Mouse (Mus musculus) left cerebral cortex, adult 8-10 months (tissue): ENCODE results near the gene Syngr1. TPM values are rescaled to one million over a fixed set of nuclear protein-coding genes. Genes with fewer than 3 reads are reported as not detected.
A peak's percentile ranks its signal among the peaks of the same experiment; 100 is the strongest.

Experiments
- DNase-seq, 2 experiments: peaks; one replicate each; pipeline ENCODE4 v3.0.0; 2022; ENCODE audit warnings: low spot score in 2 of 2
- total RNA-seq, 4 experiments: library from RNA; stranded (reverse); gene quantifications; 2 replicates each; pipeline ENCODE4 v1.2.4; 2022

Syngr1 gene
- total RNA-seq, 4 experiments from 2014 or later, result 430 to 460 (median 440) TPM

DNA sequence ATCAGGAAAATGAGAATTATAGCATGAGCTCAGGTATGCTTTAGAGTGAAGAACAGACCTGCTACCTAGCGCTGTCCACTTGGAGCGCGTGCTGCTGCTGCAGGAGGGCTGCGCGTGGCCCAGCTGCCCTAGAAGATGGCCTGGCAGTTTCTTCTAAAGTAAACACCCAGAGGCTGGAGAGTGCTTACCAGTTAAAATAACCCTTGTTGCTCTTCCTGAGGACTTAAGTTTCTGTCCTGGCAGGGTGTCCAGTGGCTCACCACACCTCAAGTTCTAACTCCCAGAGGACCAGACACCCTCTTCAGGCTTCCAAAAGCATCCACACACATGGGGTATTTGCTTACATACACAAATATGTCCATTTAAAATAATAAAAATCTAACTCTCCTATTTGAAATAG, 54.3 kb downstream of the Syngr1 start:
- no peak for DNase-seq

DNA sequence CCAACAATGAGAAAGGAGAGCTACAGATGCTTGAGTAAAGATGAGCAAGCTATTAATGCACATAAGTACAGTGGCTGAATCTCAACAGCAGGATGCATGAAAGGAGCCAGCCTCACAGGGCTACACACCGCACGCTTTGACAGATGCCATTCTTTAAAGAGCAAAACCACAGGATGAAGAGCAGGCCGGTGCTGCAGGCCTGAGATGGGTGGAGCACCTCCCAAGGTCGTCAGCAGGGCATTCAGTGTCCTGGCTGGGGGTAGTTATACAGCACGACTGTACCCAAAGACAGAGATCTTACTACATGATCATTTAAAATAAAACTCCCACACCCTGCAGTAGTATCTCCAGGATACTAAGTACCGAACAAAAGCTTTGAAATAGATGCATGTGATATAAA, 55.0 kb downstream of the Syngr1 start:
- DNase-seq, result no peak

DNA sequence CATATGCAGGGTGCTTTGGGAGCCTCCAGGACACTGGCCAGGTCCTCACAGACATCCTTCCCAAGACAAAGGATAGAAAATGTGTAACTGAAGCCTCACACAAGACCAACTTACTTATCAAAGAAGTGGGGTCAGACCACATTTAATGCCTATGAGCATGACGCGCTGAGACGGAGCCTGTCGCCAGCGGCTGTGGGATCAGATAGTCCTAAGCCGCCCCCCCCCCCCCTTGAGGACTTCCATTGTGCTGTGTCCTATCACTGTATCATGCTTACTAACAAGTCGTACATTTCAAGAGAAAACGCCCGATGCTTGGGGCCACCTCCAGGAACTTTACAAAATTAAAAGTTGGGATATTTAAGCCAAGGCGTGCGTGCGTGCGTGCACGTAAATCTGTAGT, 56.0 kb downstream of the Syngr1 start:
- DNase-seq, result no peak

DNA sequence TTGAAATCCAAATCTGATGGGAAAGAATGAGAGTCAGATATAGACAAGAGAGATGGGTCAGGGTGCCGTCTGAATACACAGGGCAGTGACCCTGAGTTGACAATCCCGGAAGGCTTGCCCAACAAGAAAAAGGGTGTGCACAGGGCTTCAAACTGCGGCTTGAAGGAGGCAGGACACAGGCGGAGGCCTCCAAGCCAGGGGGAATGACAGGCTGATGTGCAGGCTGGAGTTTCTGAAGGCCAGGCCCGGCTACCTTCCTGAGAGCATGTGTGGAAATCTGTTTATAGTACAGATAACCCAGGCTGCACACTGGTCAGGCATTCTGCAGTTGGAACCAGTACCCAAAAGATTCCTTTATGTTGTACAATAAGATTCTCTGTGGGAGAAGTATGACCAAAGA, 56.4 kb downstream of the Syngr1 start:
- DNase-seq, result no peak

DNA sequence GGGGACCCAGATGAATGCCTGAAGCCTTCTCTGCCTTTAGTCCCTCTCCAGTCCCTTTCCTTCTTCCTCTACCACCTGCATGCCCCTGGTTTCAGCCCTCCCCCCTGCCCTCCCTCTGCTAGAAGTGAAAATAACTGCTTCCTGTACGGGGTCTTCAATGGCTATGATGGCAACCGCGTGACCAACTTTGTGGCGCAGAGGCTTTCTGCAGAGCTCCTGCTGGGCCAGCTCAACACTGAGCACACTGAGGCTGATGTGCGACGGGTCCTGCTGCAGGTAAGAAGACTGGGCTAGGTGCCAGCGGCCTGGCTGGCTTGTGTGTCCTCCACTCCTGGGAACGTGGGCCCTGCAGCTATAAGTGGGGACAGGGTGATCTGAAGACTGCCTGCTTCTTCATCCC, 57.4 kb downstream of the Syngr1 start:
- DNase-seq, result no peak

GRCm38 (mm10) chr15:80149517-80149916, 58.4 kb downstream of the Syngr1 start:
- no peak for DNase-seq

- DNase-seq, result no peak
Measured at GRCm38 (mm10) chr15:80152663-80153062, 61.5 kb downstream of the Syngr1 start.

GRCm38 (mm10) chr15:80153757-80154156, 62.6 kb downstream of the Syngr1 start:
- DNase-seq, result no peak

DNA sequence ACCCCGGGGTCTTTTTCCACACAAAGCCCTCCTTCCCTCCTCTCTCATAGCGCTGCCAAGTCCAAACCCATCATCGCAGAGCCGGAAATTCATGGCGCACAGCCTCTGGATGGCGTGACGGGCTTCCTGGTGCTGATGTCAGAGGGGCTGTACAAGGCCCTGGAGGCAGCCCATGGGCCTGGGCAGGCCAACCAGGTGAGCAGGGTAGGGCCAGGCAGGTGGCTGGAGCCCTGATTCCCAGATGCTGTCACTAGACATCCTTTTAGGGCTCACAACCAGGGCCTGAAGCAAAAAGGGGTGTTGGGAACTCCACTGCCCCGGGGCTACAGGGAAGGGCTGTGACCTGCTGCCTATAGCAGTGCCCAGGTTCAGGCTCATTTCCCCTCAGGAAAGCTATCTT, 64.6 kb downstream of the Syngr1 start:
- DNase-seq, result no peak

- no peak for DNase-seq
Measured at GRCm38 (mm10) chr15:80157197-80157943, 66.2 kb downstream of the Syngr1 start.

DNA sequence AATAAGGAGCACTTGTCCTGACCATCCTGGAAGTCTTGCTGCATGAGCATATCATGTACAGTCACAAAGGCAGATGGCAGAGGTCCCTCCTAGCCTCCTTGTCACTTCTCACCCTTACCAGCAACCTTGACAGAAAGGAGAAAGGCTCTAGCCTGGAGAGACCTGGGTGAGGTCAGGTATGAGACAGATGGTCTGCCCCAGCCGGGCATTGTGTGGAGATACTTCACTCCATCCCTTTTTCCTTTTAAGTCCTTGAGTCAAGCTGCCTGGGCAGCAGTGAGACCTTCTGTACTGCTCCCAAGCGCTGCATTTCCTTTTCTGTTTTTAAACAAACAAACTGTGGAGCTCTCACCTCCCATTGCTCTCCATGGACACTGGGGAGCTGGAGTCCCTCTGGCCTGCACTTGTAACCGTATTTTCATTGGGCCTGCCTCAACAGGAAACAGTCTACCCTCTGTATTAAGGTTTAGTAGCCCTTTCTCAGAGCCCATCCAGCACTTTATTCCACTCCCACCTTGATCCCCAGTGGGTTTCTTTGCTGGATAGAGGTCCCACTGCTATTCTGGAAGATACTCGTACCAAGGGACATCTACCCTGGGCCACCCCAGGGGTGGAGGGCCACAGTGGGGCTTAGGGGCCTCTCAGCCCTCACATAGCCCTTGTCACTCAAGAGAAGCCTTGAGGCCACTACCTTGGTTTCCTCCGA, 67.0 kb downstream of the Syngr1 start:
- DNase-seq, result no peak

GRCm38 (mm10) chr15:80158707-80159090, 67.6 kb downstream of the Syngr1 start:
- no peak for DNase-seq

- no peak for DNase-seq
Measured at GRCm38 (mm10) chr15:80159286-80159901, 68.3 kb downstream of the Syngr1 start.

DNA sequence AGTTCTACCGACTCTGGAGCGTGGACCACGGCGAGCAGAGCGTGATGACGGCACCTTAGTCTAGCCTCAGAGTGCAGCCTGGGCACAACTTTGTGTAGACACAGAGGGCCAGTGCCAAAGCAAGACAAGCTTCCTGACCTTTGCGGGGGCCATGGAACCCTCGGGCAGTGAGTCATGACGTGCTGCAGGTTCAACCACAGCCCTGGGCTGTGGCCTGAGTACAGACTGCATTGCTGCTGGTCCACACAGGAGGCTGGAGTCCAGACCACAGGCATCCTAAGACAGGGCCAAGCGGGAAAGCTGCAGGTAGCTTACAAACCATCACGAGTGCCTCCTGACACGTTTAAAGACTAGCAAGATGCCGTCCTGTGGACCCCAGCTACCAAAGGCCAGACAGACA, 69.1 kb downstream of the Syngr1 start:
- no peak for DNase-seq

DNA sequence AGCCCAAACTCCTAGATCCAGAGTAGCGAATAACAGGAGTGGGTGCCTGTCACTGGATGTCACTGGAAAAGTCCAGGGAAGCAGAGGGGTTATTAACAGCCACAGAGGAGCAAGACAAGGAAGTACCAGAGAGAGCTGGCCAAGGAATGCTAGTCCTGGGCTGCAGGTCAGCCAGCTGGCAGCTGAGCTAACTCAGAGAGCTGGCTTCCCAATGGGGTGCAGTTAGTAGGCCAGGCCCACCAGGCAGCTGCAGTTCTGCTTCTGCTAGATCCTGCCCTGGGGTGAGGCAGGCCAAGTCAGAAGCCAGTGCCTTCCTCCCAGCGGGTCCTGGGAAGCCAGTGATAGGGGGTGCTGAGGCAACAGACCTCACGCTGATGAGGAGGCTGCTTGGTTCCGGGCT, 69.6 kb downstream of the Syngr1 start:
- no peak for DNase-seq

- no peak for DNase-seq
Measured at GRCm38 (mm10) chr15:80161199-80161598, 70.1 kb downstream of the Syngr1 start.

DNA sequence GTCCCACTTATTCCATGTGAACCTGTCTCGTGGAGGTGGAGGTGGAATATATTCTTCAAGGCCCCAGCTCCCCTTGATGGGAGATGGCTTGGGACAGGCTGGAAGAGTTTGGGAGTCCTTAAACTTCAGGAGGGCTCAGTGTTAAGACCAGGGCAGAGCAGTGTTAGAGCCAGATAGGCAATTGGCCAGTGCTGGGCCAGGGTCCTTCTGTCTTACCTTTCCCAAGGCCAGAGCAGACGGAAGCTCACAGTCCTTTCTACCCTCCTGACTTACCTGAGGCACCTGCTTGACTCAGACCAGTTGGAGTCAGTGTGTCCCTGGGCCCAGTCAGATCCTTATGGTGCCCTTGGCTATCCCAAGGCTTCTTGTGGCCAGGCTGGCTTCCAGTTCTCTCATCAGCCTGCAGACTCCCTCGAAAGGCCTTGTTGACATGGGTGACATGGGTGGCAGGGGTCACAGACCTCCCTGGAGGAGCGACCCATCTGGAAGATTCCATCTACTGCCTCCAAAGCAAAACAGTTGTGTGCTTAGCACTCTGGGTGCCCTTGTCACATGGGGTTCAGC, 71.3 kb downstream of the Syngr1 start:
- DNase-seq, result no peak

GRCm38 (mm10) chr15:80163274-80163673, 72.1 kb downstream of the Syngr1 start:
- peak in 1 of 2 experiments; percentile 80 for DNase-seq

GRCm38 (mm10) chr15:80163716-80164115, 72.6 kb downstream of the Syngr1 start:
- no peak for DNase-seq

DNA sequence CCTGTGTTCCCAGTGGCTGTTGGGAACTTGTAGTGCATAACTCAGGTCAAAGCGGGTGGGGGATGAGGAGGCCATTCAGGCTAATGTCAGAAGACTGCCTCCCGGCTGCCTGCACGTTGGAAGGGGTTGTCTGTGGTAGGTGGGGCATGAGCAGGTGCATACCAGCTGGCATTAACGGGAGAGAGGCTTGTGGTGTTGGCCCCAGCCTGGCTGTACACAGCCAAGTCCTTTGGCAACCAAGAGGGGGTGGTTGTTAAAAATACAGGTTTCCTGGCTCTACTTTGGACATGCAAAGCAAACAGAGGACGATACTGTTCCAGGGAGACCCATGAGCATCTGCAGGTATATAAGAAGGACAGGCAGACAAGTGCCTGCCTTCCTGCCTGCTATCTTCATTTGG, 74.3 kb downstream of the Syngr1 start:
- DNase-seq, result no peak
